Mouse (Mus musculus) lung, postnatal 0 days (tissue): ENCODE data around the gene Krtap5-4. TPM values are rescaled to one million over a fixed set of nuclear protein-coding genes. Genes with fewer than 3 reads are reported as not detected.
A peak's percentile ranks its signal among the peaks of the same experiment; 100 is the strongest.
"Not testable (repeated sequence)": the region's sequence is repeated elsewhere in the genome, so short reads cannot be mapped to it uniquely, and the experiment has no call there.

Experiments used
- ATAC-seq: fragments of 200-750 bp; cut with Nextera tagmentation; 2 replicates; pipeline ENCODE4 v1.8.0; 2017; ENCODE audit warnings: moderate library complexity
- DNase-seq: peaks from one replicate; pipeline ENCODE4 v3.0.0-alpha.2; 2016; ENCODE audit warnings: low spot score
- H3K27ac ChIP-seq: fragments of 300-500 bp; sonication (generic); 2 replicates; pipeline ENCODE4 v1.5.1; 2014; ENCODE audit warnings: antibody characterized with exemption, mild to moderate bottlenecking, low read length, mixed read lengths
- H3K27me3 ChIP-seq: fragments of 300-500 bp; sonication (generic); replicated peaks from 2 replicates; pipeline ENCODE4 v1.6.1; 2014; ENCODE audit warnings: low read length, mixed read lengths; ENCODE audit not compliant: insufficient read depth
- H3K36me3 ChIP-seq: fragments of 300-500 bp; sonication (generic); 2 replicates; pipeline ENCODE4 v1.6.1; 2014; ENCODE audit warnings: low read length, mixed read lengths; ENCODE audit not compliant: insufficient read depth
- H3K4me1 ChIP-seq: fragments of 300-500 bp; sonication (generic); 2 replicates; pipeline ENCODE4 v1.6.1; 2014; ENCODE audit warnings: antibody characterized with exemption, low read depth, low read length, mixed read lengths; ENCODE audit not compliant: insufficient read depth
- H3K4me2 ChIP-seq: fragments of 300-500 bp; sonication (generic); replicated peaks from 2 replicates; pipeline ENCODE4 v1.6.1; 2014; ENCODE audit warnings: low read depth, mild to moderate bottlenecking, low read length, moderate library complexity, mixed read lengths
- H3K4me3 ChIP-seq: fragments of 300-500 bp; sonication (generic); 2 replicates; pipeline ENCODE4 v1.5.1; 2014; ENCODE audit warnings: low read depth, low read length
- H3K9ac ChIP-seq: fragments of 300-500 bp; sonication (generic); replicated peaks from 2 replicates; pipeline ENCODE4 v1.6.1; 2014; ENCODE audit warnings: low read depth, mild to moderate bottlenecking
- H3K9me3 ChIP-seq: fragments of 300-500 bp; sonication (generic); 2 replicates; pipeline ENCODE4 v1.6.1; 2016; ENCODE audit warnings: low read length, mixed read lengths
- CTCF ChIP-seq: IDR thresholded peaks from 2 replicates; pipeline ENCODE4 v1.5.1; 2016; ENCODE audit warnings: antibody characterized with exemption, mild to moderate bottlenecking
- EP300 ChIP-seq: IDR thresholded peaks from 2 replicates; pipeline ENCODE4 v1.6.1; 2016; ENCODE audit warnings: antibody characterized with exemption, mild to moderate bottlenecking, control low read depth
- WGBS: fragments of 180-500 bp; shearing (Covaris S2); extraction: QIAGEN DNeasy Blood & Tissue Kit; methylation state at CpG from one replicate; pipeline ENCODE4 v1.1.7; 2014; 5-methylcytosine and 5-hydroxymethylcytosine counted together
- polyA plus RNA-seq: library from polyadenylated mRNA; unstranded; fragments of >200 nt; fragmentation: Nextera tagmentation; extraction: Ambion mirVana; gene quantifications from 2 replicates; pipeline ENCODE4 v1.2.1, GENCODE M21; 2015

The Krtap5-4 gene
- polyA plus RNA-seq, 1 experiment from 2014 or later: not detected

DNA sequence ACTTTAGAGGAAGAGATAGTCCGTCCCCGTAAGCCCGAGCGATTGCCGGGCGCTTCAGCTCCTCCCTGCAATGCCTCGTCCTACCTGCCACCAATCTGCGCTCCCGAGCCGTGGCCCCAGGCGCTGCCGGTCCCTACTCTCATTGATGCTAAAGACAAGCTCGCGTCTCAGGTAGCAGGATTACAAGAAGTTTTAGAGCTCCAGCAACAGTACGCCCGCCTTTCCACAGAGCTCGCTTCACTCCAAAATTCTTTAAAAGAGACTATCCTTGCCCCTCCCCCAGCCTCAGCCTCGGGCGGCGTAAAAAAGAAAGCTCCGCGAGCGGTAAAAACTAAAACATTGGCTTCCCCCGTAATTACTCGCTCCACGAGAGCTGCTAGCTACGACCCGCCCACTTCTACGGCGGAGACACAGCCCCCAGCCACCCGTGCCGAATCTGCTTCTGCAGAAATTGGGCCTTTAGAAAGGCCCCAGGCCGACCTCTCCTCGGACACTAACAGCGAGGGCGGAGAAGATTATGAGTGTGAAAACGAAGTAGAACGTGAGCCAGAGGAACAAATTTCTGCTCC is 19.2 kb upstream of the Krtap5-4 start:
- Histone ChIP-seq H3K4me2 (peak overlapping the region; percentile 77), H3K4me3 (peak overlapping the region; percentile 51), H3K27me3 (no peaks in the 10 kb centered on the region), H3K9me3 (no peaks in the 10 kb centered on the region), H3K27ac (peak overlapping the region; percentile 68), H3K4me1 (no peaks in the 10 kb centered on the region), H3K9ac (peak overlapping the region; percentile 50), H3K36me3 (no peaks in the 10 kb centered on the region)
- DNase-seq: peak; percentile 71
- TF ChIP-seq CTCF (peak; percentile 41), EP300 (no peak; the same call in 1 of the 2 replicates)
- under 1% methylated on average over 38 of the region's 38 CpGs for WGBS
- ATAC-seq: peak; percentile 76

DNA sequence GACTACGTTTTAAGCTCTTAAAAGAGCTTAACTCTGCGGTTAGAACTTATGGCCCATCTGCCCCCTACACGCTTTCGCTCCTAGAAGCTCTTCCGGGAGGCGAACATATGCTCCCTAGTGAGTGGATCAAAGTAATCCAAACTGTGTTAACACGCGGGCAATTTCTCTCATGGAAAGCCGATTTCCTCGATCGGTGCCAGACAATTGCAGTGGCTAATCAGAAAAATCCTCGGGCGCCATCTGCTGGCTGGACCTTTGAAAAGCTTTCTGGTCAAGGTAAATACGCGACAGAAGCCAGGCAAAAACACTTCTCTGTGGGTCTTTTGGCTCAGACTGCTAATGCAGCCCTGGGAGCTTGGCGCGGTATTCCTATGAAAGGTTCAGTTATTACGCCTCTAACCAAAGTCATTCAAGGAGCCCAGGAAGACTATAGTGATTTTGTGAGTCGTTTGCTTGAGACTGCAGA is 18.7 kb upstream of the Krtap5-4 start:
- under 1% methylated on average over 19 of the region's 19 CpGs for WGBS
- H3K9me3 ChIP-seq: no peaks in the 10 kb centered on the region
- no peaks in the 10 kb centered on the region for H3K4me1 ChIP-seq
- peak overlapping the region; percentile 77 for H3K4me2 ChIP-seq
- ATAC-seq: peak; percentile 83
- H3K36me3 ChIP-seq: no peaks in the 10 kb centered on the region
- TF ChIP-seq EP300: peak; percentile 38; the same call in 1 of the 2 replicates
- peak; percentile 81 for TF ChIP-seq CTCF
- H3K27ac ChIP-seq: peak overlapping the region; percentile 68
- peak overlapping the region; percentile 50 for H3K9ac ChIP-seq
- peak overlapping the region; percentile 51 for H3K4me3 ChIP-seq
- H3K27me3 ChIP-seq: no peaks in the 10 kb centered on the region
- DNase-seq: peak; percentile 94

DNA sequence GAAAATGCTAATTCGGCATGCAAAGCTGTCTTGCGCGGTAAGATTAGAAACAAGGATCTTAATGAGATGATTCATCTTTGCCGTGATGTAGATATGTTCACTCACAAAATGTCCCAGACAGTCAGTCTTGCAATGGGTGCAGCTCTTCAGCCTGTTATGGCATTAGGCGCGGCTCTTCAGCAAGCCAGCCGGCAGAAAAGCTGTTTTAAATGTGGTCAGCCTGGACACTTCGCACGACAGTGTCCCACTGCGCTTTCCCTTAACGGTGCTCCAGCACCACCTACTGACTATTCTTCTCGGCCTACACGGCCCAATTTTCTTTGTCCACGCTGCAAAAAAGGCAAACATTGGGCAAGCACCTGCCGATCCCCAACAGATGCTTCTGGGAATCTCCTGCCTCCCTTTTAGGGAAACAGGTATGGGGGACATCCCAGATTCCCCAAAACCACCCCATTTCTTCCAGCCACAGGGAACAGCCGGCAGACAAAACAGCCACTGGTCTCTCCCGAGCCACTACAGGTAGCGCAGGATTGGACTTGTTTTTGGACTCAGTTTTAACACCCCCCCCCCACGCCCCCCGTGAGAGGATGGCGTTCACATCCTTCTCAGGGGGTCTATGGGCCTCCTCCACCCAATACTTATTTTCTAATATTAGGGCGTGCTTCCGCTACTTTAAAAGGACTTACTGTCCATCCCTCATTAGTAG is 18.1 kb upstream of the Krtap5-4 start:
- Histone ChIP-seq H3K4me3 (no peak overlapping the region; the same call in 1 of the 2 replicates), H3K4me2 (peak overlapping the region; percentile 77), H3K9ac (no peak overlapping the region), H3K27me3 (no peaks in the 10 kb centered on the region), H3K27ac (0 out of 2 replicates have a peak overlapping the region, but pooled peaks have one; percentile 20), H3K9me3 (no peaks in the 10 kb centered on the region), H3K36me3 (no peaks in the 10 kb centered on the region), H3K4me1 (no peaks in the 10 kb centered on the region)
- DNase-seq (peak; percentile 54), ATAC-seq (peak; percentile 60)
- WGBS: 16% methylated on average over 23 of the region's 23 CpGs
- peak; percentile 62 for TF ChIP-seq CTCF
- TF ChIP-seq EP300: 0 out of 2 replicates have a peak, but pooled peaks have one; percentile 3

DNA sequence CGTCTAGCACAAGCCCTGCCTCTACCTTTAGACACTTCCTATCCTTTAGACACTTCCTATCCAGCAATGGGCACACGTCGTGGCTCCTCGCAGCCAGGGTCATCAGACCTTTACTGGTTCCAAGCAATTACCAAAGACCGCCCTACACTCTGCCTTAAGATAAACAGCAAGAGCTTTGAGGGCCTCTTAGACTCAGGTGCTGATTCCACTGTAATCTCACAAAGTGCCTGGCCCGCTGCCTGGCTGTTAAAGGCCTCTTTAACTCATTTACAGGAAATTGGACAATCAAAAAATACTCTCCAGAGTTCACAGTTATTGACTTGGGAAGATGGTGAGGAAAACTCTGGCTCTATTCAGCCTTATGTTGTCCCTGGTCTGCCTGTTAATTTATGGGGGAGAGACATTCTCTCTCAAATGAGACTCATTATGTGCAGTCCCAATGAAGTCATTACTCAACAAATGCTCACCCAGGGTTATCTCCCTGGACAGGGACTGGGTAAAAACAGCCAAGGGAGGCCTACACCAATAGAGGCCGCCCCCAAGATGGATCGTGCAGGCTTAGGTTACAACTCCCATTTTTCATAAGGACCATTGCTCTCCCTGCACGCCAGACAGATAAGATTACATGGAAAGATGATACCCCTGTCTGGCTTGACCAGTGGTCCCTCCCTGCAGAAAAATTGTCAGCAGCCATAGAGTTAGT is 17.3 kb upstream of the Krtap5-4 start:
- peak; percentile 50 for DNase-seq
- not testable (repeated sequence) for H3K9me3 ChIP-seq, H3K4me2 ChIP-seq, H3K27me3 ChIP-seq, ATAC-seq, H3K36me3 ChIP-seq, H3K4me1 ChIP-seq, H3K4me3 ChIP-seq, H3K9ac ChIP-seq, H3K27ac ChIP-seq
- peak; percentile 61; the same call in 1 of the 2 replicates for TF ChIP-seq EP300
- WGBS: 42% methylated on average over 9 of the region's 9 CpGs

DNA sequence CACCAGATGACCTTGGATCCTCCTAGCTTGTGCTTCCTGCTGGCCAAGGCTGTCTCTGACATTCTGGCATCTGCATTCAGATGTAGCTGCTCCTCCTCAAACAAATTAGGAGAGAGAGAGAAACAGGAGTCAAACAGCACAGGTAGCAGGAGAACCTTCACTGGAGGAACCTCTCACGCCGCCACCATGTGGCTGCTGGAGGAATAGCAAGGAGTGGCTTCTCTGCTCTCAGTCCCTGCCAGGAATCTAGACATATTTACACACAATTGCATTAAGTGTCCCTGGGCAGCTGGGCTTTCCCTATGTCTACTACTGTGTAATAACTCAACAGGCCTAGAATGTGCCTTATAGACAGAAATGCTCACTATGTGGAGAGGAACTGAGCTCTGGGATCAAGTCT is 9.5 kb upstream of the Krtap5-4 start:
- not testable (repeated sequence) for H3K4me3 ChIP-seq, H3K4me1 ChIP-seq, H3K27ac ChIP-seq, H3K9ac ChIP-seq, H3K27me3 ChIP-seq, H3K4me2 ChIP-seq, H3K36me3 ChIP-seq, H3K9me3 ChIP-seq
- 3% methylated on average over 2 of the region's 2 CpGs for WGBS
- peak; percentile 77 for TF ChIP-seq CTCF
- ATAC-seq (peak; percentile 83), DNase-seq (peak; percentile 70)

DNA sequence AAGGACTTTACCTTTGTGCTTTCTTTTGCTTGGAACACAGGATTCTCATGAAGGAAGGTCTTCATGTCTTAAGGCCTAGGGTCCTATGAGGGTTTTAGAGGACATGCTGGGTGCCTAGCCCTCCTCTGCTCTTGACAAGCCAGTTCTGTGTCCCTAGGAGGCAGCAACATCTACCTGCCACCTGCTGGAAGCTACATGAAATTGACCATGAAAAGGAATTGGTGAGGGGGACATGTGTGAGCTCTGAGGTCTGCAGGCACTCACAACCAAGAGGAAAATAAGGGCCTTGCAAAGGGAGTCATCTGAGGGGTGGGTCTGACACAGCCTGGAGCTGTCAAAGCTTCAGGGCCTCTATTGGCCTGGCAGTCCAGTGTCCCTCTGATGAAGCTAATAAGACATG is 7.9 kb upstream of the Krtap5-4 start:
- ATAC-seq: no peak

DNA sequence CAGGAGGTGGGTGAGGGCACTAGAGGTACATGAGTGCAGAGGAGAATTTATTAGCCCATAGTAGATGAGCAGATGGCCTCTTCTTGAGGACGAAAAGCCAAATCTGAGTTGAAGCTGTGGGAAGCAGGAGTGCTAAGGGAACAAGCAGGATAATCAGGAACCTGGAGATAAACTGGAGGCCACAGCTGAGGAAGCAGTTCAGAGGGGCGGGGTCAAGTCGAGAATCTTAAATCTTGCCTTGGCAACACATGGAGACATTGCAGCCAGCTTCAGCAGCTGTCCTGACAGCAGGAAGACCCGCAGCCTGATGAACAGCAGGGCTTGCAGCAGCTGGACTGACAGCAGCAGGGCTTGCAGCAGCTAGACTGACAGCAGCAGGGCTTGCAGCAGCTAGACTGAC is 7.2 kb upstream of the Krtap5-4 start:
- not testable (repeated sequence) for H3K36me3 ChIP-seq, H3K27ac ChIP-seq, H3K9me3 ChIP-seq, H3K27me3 ChIP-seq, ATAC-seq, H3K4me2 ChIP-seq, DNase-seq, H3K9ac ChIP-seq, H3K4me3 ChIP-seq, H3K4me1 ChIP-seq
- WGBS: 13% methylated on average over 4 of the region's 4 CpGs

More for the DNA sequence above, 7.9 kb upstream of the Krtap5-4 start:
- Histone ChIP-seq H3K27ac (no peak overlapping the region), H3K9me3 (no peaks in the 10 kb centered on the region), H3K36me3 (no peaks in the 10 kb centered on the region), H3K9ac (no peak overlapping the region), H3K4me3 (no peak overlapping the region), H3K4me1 (no peaks in the 10 kb centered on the region), H3K4me2 (no peak overlapping the region), H3K27me3 (no peaks in the 10 kb centered on the region)
- TF ChIP-seq CTCF (peak; percentile 35), EP300 (no peak)
- no peak for DNase-seq

DNA sequence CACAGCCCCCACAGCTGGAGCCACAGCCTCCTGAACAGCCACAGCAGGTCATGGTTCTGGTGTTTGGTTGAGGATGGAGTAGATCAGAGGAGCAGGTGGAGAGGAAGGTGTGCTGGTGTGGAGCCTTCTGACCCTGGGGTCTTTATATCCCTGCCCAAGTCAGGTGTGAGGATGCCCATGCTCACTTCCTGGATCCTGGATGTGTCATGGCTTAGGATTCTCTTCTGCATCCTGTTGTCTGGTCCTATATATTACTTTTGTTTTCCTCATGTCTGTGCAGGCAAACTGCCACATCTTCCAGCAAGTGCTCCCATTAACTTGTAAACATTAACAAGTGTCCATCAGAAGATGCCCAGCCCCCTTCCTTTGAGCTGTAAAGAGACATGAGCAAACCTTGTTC is 6.3 kb upstream of the Krtap5-4 start, which contains the start of gene Krtap5-1:
TSS of gene Krtap5-1 (minus strand) at position 101 of the 400 bp plus-strand sequence.
- H3K27ac ChIP-seq, ATAC-seq: not testable (repeated sequence)

DNA sequence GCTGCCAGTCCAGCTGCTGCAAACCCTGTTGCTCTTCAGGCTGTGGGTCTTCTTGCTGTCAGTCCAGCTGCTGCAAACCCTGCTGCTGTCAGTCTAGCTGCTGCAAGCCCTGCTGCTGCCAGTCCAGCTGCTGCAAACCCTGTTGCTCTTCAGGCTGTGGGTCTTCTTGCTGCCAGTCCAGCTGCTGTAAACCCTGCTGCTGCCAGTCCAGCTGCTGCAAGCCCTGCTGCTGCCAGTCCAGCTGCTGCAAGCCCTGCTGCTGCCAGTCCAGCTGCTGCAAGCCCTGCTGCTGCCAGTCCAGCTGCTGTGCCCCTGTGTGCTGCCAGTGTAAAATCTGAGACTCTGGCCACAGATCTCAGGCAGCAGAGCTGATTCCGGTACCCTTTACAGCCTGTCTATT is 580 bp downstream of the Krtap5-4 start:
- not testable (repeated sequence) for H3K4me2 ChIP-seq, H3K27ac ChIP-seq, ATAC-seq, H3K4me3 ChIP-seq, H3K9ac ChIP-seq, H3K27me3 ChIP-seq, H3K36me3 ChIP-seq, DNase-seq, H3K9me3 ChIP-seq, H3K4me1 ChIP-seq
- 86% methylated on average over 1 of the region's 1 CpGs for WGBS

More for the DNA sequence above, 6.3 kb upstream of the Krtap5-4 start, which contains the start of gene Krtap5-1:
- not testable (repeated sequence) for H3K4me1 ChIP-seq, H3K9ac ChIP-seq, H3K27me3 ChIP-seq, DNase-seq, H3K9me3 ChIP-seq, H3K4me3 ChIP-seq, H3K36me3 ChIP-seq, H3K4me2 ChIP-seq
